Mouse (Mus musculus): ENCODE measurements around the gene Mga. TPM values are rescaled to one million over a fixed set of nuclear protein-coding genes. Genes with fewer than 3 reads are reported as not detected.
A peak's percentile ranks its signal among the peaks of the same experiment; 100 is the strongest.

Gene Mga
- polyA plus RNA-seq, 1 experiment from 2014 or later: 29.0 TPM

DNA sequence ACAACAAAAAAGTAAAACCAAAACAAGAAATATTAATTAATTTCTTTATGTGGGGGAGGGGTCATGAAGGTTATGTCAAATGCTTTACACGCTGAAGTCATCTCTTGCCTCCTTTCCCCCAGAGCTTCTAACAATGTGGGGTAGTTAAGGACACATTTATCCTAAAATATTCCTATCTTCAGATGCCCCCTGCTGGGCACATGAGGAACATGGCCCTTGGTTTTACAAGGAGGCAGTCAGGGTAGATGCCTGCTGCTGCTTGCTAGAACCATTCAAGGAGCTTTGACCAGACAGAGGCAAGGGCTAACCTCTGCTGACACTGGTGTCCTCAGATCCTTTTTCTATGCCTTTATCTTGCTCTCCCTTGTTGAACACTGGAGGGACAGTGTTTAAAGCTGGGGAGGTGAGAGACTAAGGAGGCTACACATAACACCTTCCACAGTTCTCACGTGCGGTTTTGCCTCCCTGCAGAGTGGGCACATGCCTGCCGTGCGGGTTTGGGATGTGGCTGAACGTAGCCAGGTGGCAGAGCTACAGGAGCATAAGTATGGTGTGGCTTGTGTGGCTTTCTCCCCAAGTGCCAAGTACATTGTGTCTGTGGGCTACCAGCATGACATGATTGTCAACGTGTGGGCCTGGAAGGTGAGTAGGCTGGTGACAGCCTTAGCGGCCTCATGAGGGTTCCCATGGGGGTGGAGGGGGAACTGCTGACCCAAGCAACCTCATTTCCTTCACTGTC, 114.6 kb downstream of the Mga start:
- Histone ChIP-seq H3K36me3 (ENCODE audit: control insufficient read depth, insufficient read depth) (peaks cover 5% of the 10 kb centered on the region; the same call in 1 of the 2 replicates), H3K9me3 (ENCODE audit: control insufficient read depth, low read length) (no peaks in the 10 kb centered on the region), H3K27me3 (replicated peaks; ENCODE audit: control insufficient read depth, insufficient read depth, low read length) (no peaks in the 10 kb centered on the region), H3K27ac (ENCODE audit: low read length) (no peak overlapping the region), H3K4me1 (replicated peaks; ENCODE audit: control insufficient read depth, insufficient read depth, low read length) (no peaks in the 10 kb centered on the region), H3K9ac (replicated peaks; ENCODE audit: low read depth, low read length) (no peak overlapping the region), H3K4me2 (ENCODE audit: low read length) (no peak overlapping the region), H3K4me3 (replicated peaks; ENCODE audit: low read length) (no peak overlapping the region)
- ATAC-seq: peak; percentile 66
- WGBS: 84% methylated on average over 8 of the region's 8 CpGs

DNA sequence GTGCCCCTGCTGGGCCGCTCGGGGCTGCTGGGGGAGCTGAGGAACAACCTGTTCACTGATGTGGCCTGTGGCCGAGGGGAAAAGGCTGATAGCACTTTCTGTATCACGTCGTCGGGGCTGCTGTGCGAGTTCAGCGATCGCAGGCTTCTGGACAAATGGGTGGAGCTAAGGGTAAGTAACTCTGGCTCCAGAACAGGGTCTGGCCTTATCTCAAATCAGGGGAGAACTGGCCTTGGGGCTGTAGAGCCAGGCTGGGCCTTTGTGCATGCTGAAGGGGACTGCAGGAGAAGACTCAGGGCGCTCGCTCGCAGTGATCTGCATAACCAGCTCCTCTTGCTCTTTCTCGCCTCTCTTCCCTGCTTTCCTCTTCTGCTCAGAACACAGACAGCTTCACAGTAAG, 115.9 kb downstream of the Mga start:
- Histone ChIP-seq H3K27ac (ENCODE audit: low read length) (no peak overlapping the region), H3K4me2 (ENCODE audit: low read length) (no peak overlapping the region), H3K36me3 (ENCODE audit: control insufficient read depth, insufficient read depth) (peaks cover 9% of the 10 kb centered on the region; the same call in 1 of the 2 replicates), H3K9ac (replicated peaks; ENCODE audit: low read depth, low read length) (no peak overlapping the region), H3K4me3 (replicated peaks; ENCODE audit: low read length) (no peak overlapping the region), H3K27me3 (replicated peaks; ENCODE audit: control insufficient read depth, insufficient read depth, low read length) (no peaks in the 10 kb centered on the region), H3K4me1 (replicated peaks; ENCODE audit: control insufficient read depth, insufficient read depth, low read length) (no peaks in the 10 kb centered on the region), H3K9me3 (ENCODE audit: control insufficient read depth, low read length) (no peaks in the 10 kb centered on the region)
- 92% methylated on average over 13 of the region's 13 CpGs for WGBS
- no peak for ATAC-seq

DNA sequence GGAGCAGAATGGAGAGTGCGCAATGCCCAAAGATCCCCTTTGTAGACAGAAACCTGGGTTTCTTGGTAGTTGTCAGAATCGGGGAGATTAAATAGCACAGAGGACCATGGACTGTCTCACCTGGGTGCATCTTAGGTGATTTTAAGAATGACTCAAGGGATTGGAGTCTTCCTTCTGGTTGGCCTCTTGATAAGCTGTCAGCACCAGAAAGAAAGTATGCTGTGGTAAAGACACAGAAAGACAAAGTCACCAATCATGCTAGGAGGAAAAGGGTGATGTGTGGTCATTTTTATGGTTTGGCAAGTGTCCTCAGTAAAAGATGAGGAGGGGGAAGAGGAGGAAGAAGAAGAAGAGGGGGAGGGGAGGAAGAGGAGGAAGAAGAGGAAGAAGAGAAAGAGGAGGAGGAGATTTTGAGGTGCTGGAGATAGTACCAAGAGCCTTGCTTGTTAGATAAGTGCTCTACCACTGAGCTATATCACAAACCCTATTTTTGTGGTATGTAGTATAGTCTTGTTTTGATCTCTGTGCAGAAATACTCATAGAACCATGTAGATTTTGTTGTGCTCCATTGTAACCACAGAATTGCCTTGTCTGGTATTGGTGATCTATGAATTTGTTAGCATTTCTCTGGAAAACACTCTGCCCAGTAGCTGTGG, 116.9 kb downstream of the Mga start:
- Histone ChIP-seq H3K9me3 (ENCODE audit: control insufficient read depth, low read length) (no peaks in the 10 kb centered on the region), H3K27ac (ENCODE audit: low read length) (no peak overlapping the region), H3K4me3 (replicated peaks; ENCODE audit: low read length) (no peak overlapping the region), H3K27me3 (replicated peaks; ENCODE audit: control insufficient read depth, insufficient read depth, low read length) (no peaks in the 10 kb centered on the region), H3K4me2 (ENCODE audit: low read length) (no peak overlapping the region), H3K9ac (replicated peaks; ENCODE audit: low read depth, low read length) (no peak overlapping the region), H3K36me3 (ENCODE audit: control insufficient read depth, insufficient read depth) (peaks cover 15% of the 10 kb centered on the region), H3K4me1 (replicated peaks; ENCODE audit: control insufficient read depth, insufficient read depth, low read length) (no peaks in the 10 kb centered on the region)
- 93% methylated on average over 2 of the region's 2 CpGs for WGBS
- no peak for ATAC-seq

DNA sequence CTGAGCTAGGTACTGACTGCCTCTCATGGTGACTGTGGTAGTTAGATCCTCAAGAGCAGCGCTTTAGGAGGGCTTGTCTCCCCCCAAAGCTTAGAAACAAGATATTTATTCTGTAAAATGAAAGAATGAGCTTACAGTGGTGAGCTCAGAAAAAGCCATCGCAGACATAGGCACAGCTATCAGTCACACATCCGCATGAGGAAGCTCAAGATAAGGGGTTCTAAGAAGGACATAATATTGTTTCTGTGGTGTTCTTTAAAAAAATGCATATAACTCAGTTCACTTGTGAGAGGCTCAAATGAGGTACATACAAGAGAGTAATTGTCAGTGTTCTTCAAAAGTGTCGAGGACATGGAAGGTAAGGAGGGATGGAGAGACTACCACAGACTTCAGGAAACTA, 118.9 kb downstream of the Mga start:
- H3K4me1 ChIP-seq (replicated peaks; ENCODE audit: control insufficient read depth, insufficient read depth, low read length): no peaks in the 10 kb centered on the region
- no peaks in the 10 kb centered on the region for H3K27me3 ChIP-seq (replicated peaks; ENCODE audit: control insufficient read depth, insufficient read depth, low read length)
- H3K36me3 ChIP-seq (ENCODE audit: control insufficient read depth, insufficient read depth): peaks cover 23% of the 10 kb centered on the region
- no peak overlapping the region for H3K4me2 ChIP-seq (ENCODE audit: low read length)
- 93% methylated on average over 4 of the region's 4 CpGs for WGBS
- H3K27ac ChIP-seq (ENCODE audit: low read length): no peak overlapping the region
- H3K4me3 ChIP-seq (replicated peaks; ENCODE audit: low read length): no peak overlapping the region
- ATAC-seq: no peak
- H3K9me3 ChIP-seq (ENCODE audit: control insufficient read depth, low read length): no peaks in the 10 kb centered on the region
- no peak overlapping the region for H3K9ac ChIP-seq (replicated peaks; ENCODE audit: low read depth, low read length)

DNA sequence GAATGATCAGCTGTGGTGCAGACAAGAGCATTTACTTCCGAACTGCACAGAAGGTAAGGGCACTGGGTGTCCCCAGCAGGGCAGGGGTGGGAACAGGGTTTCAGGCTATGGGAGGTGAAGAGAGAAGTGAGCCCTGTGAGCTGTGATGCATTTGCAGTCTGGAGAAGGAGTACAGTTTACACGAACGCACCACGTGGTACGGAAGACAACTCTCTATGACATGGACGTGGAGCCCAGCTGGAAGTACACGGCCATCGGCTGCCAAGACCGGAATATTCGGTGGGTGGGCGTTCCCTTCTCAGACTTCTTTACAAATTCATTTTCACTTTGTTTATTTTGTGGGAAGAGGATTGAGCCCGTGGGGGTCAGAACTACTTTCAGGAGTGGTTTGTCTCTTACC, 120.6 kb downstream of the Mga start:
- no peak for ATAC-seq
- WGBS: 87% methylated on average over 12 of the region's 12 CpGs
- Histone ChIP-seq H3K27me3 (replicated peaks; ENCODE audit: control insufficient read depth, insufficient read depth, low read length) (no peaks in the 10 kb centered on the region), H3K4me1 (replicated peaks; ENCODE audit: control insufficient read depth, insufficient read depth, low read length) (no peaks in the 10 kb centered on the region), H3K4me2 (ENCODE audit: low read length) (no peak overlapping the region), H3K9ac (replicated peaks; ENCODE audit: low read depth, low read length) (no peak overlapping the region), H3K36me3 (ENCODE audit: control insufficient read depth, insufficient read depth) (peaks cover 23% of the 10 kb centered on the region), H3K27ac (ENCODE audit: low read length) (no peak overlapping the region), H3K4me3 (replicated peaks; ENCODE audit: low read length) (no peak overlapping the region), H3K9me3 (ENCODE audit: control insufficient read depth, low read length) (no peaks in the 10 kb centered on the region)

Small RNAs within 50 kb of the gene (microRNA-seq; reads per million reads assigned to microRNA genes)
- gene Mir7665: not detected

Other genes with a start within 250 kb of the Mga start
- 36.7 and 41.1 TPM in 2 replicates for gene Ndufaf1, start 234.4 kb upstream of the Mga start, polyA plus RNA-seq (2015; fragmentation: Nextera tagmentation; extraction: Ambion mirVana)
- 53.3 and 53.9 TPM in 2 replicates for gene Rtf1, start 222.2 kb upstream of the Mga start, polyA plus RNA-seq (2015; fragmentation: Nextera tagmentation; extraction: Ambion mirVana)
- 1.1 and 1.4 TPM in 2 replicates for gene Itpka, start 154.9 kb upstream of the Mga start, polyA plus RNA-seq (2015; fragmentation: Nextera tagmentation; extraction: Ambion mirVana)
- 0.28 and 0.43 TPM in 2 replicates for gene Ltk, start 136.8 kb upstream of the Mga start, polyA plus RNA-seq (2015; fragmentation: Nextera tagmentation; extraction: Ambion mirVana)
- gene Rpap1, start 109.7 kb upstream of the Mga start, polyA plus RNA-seq (2015; fragmentation: Nextera tagmentation; extraction: Ambion mirVana): 19.9 and 20.5 TPM in 2 replicates
- gene Tyro3, start 99.5 kb upstream of the Mga start, polyA plus RNA-seq (2015; fragmentation: Nextera tagmentation; extraction: Ambion mirVana): 17.3 and 17.6 TPM in 2 replicates
- gene Mapkbp1, start 75.5 kb downstream of the Mga start, polyA plus RNA-seq (2015; fragmentation: Nextera tagmentation; extraction: Ambion mirVana): 4.9 and 5.8 TPM in 2 replicates
- 16.2 and 17.4 TPM in 2 replicates for gene Jmjd7, start 130.3 kb downstream of the Mga start, polyA plus RNA-seq (2015; fragmentation: Nextera tagmentation; extraction: Ambion mirVana)
- gene Gm28042, start 130.3 kb downstream of the Mga start, polyA plus RNA-seq (2015; fragmentation: Nextera tagmentation; extraction: Ambion mirVana): 4.6 and 7.2 TPM in 2 replicates
- gene Pla2g4b, start 136.2 kb downstream of the Mga start, polyA plus RNA-seq (2015; fragmentation: Nextera tagmentation; extraction: Ambion mirVana): 2.4 and 4.0 TPM in 2 replicates